Mouse (Mus musculus) small intestine, adult 2 months (tissue): ENCODE data around the gene Atf6b.

ENCODE experiments used
- CTCF ChIP-seq: fragments of 200-500 bp; IDR thresholded peaks from 2 replicates; pipeline ENCODE4 v1.5.1; 2012; ENCODE audit warnings: low read depth, mild to moderate bottlenecking, control low read depth, inconsistent platforms, low read length, moderate library complexity, mixed read lengths; ENCODE audit not compliant: insufficient replicate concordance, insufficient read length; ENCODE audit errors: extremely low read depth
- POLR2A ChIP-seq: fragments of 200-500 bp; IDR thresholded peaks from 2 replicates; pipeline ENCODE4 v1.6.1; 2012; ENCODE audit warnings: low read depth, mild to moderate bottlenecking, control low read depth, inconsistent platforms, low read length, moderate library complexity

DNA sequence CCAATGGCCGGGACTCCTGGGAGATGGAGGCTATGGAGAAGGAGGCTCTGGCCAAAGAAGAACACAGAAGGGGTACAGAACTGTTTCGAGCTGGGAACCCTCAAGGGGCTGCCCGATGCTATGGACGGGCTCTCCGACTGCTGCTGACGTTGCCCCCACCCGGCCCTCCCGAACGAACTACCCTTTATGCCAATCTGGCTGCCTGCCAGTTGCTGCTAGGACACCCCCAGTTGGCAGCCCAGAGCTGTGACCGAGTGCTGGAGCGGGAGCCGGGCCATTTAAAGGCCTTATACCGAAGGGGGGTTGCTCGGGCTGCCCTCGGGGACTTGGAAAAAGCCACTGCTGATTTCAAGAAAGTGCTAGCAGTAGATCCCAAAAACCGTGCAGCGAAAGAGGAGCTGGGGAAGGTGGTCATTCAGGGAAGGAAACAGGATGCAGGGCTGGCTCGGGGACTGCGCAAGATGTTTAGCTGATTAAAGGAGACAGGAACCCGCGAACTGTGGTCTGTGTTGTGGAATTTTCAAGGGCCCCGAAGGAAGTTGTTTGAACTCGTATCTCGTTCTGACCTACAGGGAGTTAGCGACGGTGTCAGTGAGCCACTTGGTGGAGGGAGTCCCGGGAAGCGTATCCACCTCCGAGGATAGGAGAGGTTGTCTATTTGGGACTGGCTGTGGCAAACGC lies 975 bp upstream of the Atf6b start:
- TF ChIP-seq CTCF (no peak), POLR2A (no peak)
